Mouse (Mus musculus) adrenal gland, postnatal 4 days (tissue): ENCODE data around the gene Elavl1. TPM values are rescaled to one million over a fixed set of nuclear protein-coding genes. Genes with fewer than 3 reads are reported as not detected.

Source experiments
- total RNA-seq, 2 experiments: library from RNA; stranded (reverse); gene quantifications; 2 replicates each; pipeline ENCODE4 v1.2.3; 2021

Elavl1 gene
- total RNA-seq, 2 experiments from 2014 or later = 86.6 to 95.6 TPM

Other genes starting within 250 kb of the Elavl1 start
- gene Cd209f, start 219.6 kb downstream of the Elavl1 start, total RNA-seq = 1 to 10 TPM; 1.0 to 2.1 TPM
- gene Cd209g, start 191.3 kb downstream of the Elavl1 start, total RNA-seq = under 1 TPM in 1 of 2 experiments, not detected in 1; 0.54 TPM
- 10 to 100 TPM; 46.2 to 47.0 TPM for gene Evi5l, start 158.8 kb downstream of the Elavl1 start, total RNA-seq
- gene Prr36, start 108.0 kb downstream of the Elavl1 start, total RNA-seq = 10 to 100 TPM in 1 of 2 experiments, 1 to 10 TPM in 1; 9.6 to 10.6 TPM
- 10 to 100 TPM; 13.6 to 15.2 TPM for gene Lrrc8e, start 98.6 kb downstream of the Elavl1 start, total RNA-seq
- 100 to 1,000 TPM; 121 to 129 TPM for gene Map2k7, start 86.7 kb downstream of the Elavl1 start, total RNA-seq
- 1 to 10 TPM; 4.4 to 6.0 TPM for gene Gm49320, start 86.5 kb downstream of the Elavl1 start, total RNA-seq
- gene Tgfbr3l, start 77.2 kb downstream of the Elavl1 start, total RNA-seq = 10 to 100 TPM; 42.4 to 49.1 TPM
- 10 to 100 TPM; 35.5 to 37.3 TPM for gene Snapc2, start 72.3 kb downstream of the Elavl1 start, total RNA-seq
- gene Ctxn1, start 66.1 kb downstream of the Elavl1 start, total RNA-seq = 10 to 100 TPM; 25.9 to 42.7 TPM
- gene Timm44, start 49.5 kb downstream of the Elavl1 start, total RNA-seq = 100 to 1,000 TPM; 128 to 140 TPM
- gene Ccl25, start 203 bp downstream of the Elavl1 start, total RNA-seq = 10 to 100 TPM; 22.7 to 26.9 TPM
- gene Cers4, start 167.6 kb upstream of the Elavl1 start, total RNA-seq = 10 to 100 TPM; 22.6 to 25.7 TPM